Mouse (Mus musculus): ENCODE results near the gene Taf12.
A peak's percentile ranks its signal among the peaks of the same experiment; 100 is the strongest.

Taf12 gene

GRCm38 (mm10) chr4:132274156-132274862 lies at the start of gene Taf12:
Taf12 (plus strand) TSS chr4:132274375.
- DNase-seq: peak; percentile 94 to 96

DNA sequence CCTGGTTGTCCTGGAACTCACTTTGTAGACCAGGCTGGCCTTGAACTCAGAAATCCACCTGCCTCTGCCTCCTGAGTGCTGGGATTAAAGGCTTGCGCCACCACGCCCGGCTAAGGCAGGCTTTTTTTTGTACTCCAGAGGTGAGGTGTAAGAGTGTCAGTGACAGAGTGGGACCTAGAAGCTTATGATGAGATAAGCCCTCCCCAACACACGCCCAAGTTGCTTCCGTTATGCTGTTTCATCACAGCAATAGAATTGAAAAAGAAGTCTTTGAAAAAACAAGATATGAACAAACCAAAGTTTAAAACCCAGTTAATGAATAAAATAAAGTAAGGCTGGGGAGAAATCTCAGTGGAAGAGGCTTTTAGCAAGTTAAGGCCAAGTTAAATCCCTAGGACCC lies 43.8 kb upstream of the Taf12 start:
- no peak for DNase-seq

DNA sequence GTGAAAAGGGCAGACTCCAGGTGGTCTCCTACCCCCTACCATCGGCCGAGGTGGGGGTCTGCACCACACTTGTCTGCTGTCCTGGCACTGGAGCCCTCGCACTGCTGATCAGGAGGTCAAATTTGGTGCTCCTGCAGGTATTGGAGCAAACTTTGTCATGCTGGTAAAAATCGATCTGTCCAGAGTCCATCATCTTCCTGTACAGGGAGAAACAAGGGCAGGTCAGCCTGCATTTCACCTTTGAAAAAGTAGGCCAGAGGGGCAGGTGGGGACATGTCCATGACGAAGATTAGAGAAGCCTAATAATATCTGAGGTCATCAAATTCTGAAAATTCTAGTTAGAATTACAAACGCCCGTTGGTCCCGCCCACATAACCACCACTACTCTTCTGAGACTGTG lies 39.5 kb upstream of the Taf12 start:
- DNase-seq: no peak

- no peak for DNase-seq
Measured at GRCm38 (mm10) chr4:132238356-132238755, 35.8 kb upstream of the Taf12 start.

GRCm38 (mm10) chr4:132240367-132240766 lies 33.8 kb upstream of the Taf12 start:
- DNase-seq: no peak

DNA sequence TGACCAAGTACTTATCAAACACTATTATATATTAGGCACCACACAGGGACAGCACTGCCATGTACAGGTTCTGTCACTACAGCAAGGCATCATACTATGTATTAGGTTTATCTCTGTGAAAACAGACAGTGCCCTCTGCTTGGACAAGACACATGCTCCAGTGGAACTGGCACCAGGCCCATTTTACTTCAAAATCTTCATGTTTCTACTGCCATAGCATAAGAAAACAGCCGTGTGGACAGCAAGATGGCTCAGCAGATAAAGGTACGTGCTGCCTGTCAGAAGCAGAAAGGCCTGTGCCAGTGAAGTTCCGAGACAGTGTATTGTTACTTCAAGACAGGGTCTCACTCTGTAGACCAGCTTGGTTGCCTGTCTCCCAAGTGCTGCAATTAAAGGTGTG lies 33.0 kb upstream of the Taf12 start:
- no peak for DNase-seq

GRCm38 (mm10) chr4:132245643-132246042 lies 28.5 kb upstream of the Taf12 start:
- DNase-seq: no peak

- DNase-seq: no peak
Measured at GRCm38 (mm10) chr4:132247451-132247997, 26.7 kb upstream of the Taf12 start.

DNA sequence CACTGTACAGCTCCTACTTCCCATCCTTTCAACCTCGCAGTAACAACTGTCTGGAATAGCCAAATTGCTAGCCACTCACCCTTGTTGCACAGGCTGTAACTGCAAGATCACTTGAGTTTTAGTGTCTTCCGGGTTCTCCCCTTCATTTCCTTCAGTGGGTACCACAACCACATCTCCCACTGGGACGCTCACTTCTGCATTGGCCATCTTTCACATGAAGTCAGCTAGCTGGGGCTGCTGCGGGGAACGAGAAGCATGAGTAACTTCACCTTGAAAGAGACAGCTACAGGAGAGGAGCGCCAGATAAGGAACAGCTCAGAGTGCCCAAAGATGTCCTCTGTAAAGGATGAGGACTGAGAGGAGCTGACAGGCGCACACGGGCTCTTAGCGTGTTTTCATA lies 22.6 kb upstream of the Taf12 start:
- no peak for DNase-seq

DNA sequence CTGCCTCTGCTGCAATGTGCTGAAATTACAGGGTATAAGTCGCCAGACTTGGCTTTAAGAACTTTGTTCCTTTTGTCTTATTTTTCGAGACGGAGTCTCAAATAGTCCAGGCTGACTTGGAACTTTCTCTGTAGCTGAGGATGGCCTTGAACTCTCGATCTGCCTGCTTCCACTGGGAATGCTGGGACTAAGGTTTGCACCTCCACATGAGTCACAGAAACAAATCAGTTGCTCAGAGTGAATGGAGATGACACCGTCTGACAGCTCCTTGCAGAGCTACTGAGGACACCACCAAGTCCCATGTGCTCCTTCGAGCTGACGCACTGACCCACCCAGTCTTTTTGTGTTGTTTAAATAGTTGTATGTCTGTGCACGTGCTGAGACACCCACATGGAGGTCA lies 21.0 kb upstream of the Taf12 start:
- no peak for DNase-seq

- no peak for DNase-seq
Measured at GRCm38 (mm10) chr4:132253622-132254021, 20.6 kb upstream of the Taf12 start.

DNA sequence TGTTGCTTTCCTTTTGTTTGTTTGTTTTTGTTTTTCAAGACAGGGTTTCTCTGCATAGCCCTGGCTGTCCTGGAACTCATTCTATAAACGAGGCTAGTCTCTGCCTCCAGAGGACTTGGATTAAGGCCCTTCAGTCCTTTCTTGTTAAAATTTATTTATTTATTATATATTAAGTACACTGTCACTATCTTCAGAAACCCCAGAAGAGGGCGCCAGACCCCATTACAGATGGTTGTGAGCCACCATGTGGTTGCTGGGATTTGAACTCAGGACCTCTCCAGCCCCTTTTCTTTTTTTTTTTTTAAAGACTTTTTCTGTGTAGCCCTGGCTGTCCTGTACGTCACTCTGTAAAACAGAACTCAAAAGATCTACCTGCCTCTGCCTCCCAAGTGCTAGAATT lies 19.2 kb upstream of the Taf12 start:
- DNase-seq: peak in 1 of 2 experiments; percentile 29

- no peak for DNase-seq
Measured at GRCm38 (mm10) chr4:132256384-132256783, 17.8 kb upstream of the Taf12 start.

- no peak for DNase-seq
Measured at GRCm38 (mm10) chr4:132259248-132259647, 14.9 kb upstream of the Taf12 start.

GRCm38 (mm10) chr4:132260404-132261379 lies 13.5 kb upstream of the Taf12 start:
- peak; percentile 16 to 73 for DNase-seq

- peak; percentile 89 to 92 for DNase-seq
Measured at GRCm38 (mm10) chr4:132261514-132262357, 12.4 kb upstream of the Taf12 start, which contains the start of gene Gmeb1. Gmeb1 (minus strand) TSS chr4:132261602.

- DNase-seq: no peak
Measured at GRCm38 (mm10) chr4:132262358-132262616, 11.9 kb upstream of the Taf12 start.

DNA sequence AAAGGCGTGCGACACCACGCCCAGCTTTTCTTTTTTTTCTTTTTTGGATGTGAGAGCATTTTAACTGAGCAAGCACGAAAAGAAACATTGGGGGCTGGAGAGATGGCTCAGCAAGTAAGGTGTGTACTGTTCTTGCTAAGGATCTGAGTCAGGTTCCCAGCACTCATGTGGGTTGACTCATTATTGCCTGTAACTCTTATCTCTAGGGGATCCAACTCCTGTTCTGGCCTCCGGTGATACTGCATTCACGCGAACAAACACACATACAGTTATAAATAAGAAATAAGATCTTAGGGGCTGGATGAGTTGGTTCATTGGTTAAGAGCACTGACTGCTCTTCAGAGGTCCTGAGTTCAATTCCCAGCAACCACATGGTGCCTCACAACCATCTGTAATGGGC lies 10.9 kb upstream of the Taf12 start:
- DNase-seq: no peak

- DNase-seq: no peak
Measured at GRCm38 (mm10) chr4:132266835-132267349, 7.3 kb upstream of the Taf12 start.

GRCm38 (mm10) chr4:132268871-132269739 lies 5.1 kb upstream of the Taf12 start:
- peak in 1 of 2 experiments; percentile 27 for DNase-seq

DNA sequence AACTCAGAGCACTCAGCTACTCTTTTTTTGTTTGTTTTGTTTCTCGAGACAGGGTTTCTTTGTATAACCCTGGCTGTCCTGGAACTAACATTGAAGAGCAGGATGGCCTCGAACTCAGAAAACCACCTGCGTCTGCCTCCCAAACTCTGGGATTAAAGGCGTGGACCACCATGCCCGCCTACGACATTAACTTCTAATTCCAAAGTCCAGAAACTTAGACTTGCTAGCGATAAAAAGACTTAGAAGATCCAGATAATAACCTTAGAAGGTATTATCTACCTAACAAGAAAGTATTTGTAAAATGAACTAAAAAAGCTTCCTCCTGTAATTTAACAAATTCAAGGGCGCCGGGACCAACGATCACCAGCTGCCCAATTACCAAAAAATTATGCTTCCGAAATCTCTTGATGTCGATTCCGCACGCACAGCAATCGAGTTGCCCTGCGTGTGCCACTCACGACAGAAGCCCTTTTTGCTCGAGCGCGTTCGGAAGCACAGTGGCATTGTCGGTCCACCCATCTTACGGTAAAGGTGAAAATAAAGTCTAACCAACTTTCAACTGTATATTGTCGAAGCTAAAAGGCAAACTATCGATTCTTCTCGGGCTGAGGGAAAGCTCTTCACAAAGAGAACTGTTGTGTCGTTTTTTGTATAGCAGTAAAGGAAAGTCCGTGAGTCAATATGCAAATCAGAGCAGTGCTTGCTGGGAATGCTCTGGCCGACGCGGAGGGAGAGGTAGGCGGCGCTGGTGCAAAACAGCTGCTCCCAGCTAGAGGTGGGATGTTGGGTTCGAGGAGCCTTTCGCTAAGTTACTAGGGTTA lies 4.2 kb upstream of the Taf12 start:
- DNase-seq: peak; percentile 88 to 92

All from cerebellum, postnatal 10 days (tissue).